Mouse (Mus musculus): ENCODE data around the gene Eipr1.

The Eipr1 gene

DNA sequence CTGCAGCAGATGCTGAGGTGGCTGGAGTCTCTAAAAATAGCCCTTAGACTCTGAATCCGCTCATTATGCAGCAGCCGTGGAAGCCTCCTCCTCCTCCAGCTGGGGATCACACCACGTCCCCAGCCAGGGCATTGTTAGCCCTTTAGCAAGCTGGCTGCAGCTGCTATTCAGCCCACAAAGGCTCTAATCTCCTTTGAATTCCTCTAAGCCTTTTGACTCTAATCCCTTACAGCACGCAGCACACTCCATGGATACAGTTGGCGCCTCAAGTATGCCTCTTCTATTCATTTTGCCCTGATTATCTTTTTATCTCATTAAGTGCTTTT, 65.8 kb downstream of the Eipr1 start:
- in situ Hi-C loops (cut with MboI, MseI): no loop called here

- in situ Hi-C loops (cut with MboI, MseI): no loop called here
Observed at GRCm38 (mm10) chr12:28817891-28818290, 66.3 kb downstream of the Eipr1 start.

DNA sequence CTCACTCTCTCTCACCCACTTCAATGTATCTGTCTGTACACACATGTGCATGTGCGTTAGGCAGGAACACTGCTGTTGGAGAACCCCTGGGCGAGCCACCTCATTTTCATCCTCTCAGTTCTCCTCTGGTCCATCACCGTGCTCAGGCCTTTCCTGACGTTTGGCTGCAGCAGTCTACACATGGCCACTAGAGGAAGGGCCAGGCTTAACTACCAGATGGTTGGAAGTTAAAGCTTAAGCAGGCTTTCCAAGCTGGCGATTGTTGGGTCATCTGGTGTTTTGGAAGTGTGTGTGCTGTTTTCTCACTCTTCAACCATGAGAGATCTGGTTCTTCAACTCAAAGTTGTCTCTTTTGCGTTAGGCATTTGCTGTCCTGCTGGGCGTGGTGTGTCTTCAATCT, 71.9 kb downstream of the Eipr1 start:
- in situ Hi-C loops (cut with MboI, MseI): no loop called here

DNA sequence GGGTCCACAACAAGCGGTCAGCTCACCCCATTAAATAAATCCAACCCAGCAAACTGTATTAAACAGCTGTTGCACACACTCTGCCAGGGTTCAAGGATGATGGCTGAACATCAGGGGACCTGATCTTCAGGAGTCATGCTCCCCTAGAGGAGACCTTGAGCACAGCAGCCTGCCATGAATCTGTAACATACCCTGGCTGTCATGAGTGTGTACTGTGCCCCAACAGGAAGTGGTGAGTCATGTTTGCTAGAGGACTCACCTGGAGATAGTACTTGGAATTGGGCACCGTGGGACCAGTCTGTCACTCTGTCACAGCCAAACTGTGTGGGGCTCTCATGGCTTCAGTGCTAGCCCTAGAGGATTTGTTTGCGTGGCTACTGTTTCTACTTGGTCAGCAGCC, 77.9 kb downstream of the Eipr1 start:
- in situ Hi-C loops (cut with MboI, MseI): no loop called here

DNA sequence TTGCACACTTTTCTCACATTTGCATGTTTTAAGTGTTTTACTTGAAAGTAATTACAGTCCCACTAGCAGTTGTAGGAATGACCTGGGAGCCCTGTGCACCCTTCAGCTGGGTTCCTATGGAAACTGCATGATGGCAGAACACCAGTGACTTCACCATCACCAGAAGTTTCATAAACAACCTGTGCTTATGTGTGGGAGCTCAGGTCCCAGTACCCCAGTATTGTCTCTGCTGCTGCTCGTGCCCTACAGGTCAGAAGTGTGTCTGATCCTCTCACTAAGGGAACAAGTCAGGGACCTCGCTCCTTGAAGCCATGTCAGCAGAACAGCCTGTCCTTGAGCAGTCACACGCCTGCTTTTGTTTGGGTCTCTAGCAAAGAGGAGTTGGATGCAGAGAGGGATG, 78.9 kb downstream of the Eipr1 start:
- in situ Hi-C loops (cut with MboI, MseI): no loop called here

DNA sequence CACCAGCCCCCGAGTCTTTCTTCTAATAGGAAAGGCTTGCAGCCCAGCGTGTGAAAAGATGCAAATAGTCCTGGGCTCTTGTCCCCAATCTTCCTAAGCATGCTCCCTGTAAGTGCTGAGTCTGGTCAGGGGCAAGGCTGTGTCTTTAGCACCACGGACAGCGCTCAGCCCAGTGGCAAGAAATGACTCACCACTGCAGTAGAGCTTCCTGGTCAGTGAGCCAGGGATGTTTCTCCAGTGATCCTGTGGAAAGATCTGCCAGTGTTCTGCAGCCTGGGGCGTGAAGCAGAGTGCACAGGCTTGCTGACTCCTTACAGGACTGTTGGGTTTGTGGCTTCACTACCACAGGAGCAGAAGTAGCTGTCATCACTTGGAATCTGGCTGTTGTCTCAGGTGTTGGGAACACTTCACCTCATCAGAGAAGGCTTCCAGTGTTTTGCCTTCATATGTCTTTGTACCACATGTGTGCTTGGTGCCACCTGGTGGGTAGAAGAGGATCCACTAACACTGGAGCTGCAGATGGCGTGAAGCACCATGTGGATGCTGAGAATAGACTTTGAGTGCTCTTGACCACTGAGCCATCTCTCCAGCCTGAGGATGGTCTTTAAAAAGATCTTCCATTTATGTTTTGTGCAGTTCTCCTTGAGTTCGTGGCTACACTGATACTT, 79.6 kb downstream of the Eipr1 start:
- in situ Hi-C loops (cut with MboI, MseI): no loop called here

DNA sequence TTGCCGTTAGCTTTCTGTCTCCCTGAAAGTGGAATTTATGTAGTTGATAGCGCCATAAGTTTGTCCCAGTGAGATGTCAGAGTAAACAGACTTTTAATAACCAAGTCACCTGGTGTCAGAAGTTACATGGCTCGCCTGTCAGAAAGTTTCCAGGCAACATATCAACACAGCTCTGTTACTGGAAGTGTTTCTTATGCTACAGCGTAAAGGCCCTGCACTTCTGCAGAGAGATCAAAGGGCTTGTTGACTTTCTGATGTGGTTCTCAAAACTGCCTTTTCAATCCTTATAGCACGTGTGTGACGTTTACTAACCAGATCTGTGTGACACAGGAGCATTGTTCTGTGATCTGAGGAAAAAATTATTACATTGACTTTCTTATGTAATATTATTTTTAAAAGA, 82.7 kb downstream of the Eipr1 start:
- in situ Hi-C loops (cut with MboI, MseI): no loop called here

- in situ Hi-C loops (cut with MboI, MseI): no loop called here
Observed at GRCm38 (mm10) chr12:28835683-28836082, 84.1 kb downstream of the Eipr1 start.

DNA sequence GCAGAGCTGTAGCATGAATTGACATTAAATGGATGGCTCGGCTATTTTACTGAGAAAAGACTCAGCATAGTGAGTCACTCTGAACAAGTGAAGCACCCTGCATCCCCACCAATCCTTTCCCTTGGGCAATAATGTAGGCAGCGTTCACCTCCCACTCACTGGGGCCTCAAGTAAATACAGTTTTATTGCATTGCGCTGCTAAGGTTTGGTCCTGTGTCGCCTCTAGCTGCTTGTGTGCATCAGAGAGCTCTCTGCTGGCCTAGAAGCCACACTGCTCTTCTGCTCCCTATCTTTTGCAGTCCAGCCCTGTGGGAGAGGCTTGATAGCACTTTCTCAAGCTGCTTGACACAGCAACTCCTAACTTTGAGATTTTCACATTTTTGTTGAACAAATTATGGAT, 86.7 kb downstream of the Eipr1 start:
- in situ Hi-C loops (cut with MboI, MseI): no loop called here

DNA sequence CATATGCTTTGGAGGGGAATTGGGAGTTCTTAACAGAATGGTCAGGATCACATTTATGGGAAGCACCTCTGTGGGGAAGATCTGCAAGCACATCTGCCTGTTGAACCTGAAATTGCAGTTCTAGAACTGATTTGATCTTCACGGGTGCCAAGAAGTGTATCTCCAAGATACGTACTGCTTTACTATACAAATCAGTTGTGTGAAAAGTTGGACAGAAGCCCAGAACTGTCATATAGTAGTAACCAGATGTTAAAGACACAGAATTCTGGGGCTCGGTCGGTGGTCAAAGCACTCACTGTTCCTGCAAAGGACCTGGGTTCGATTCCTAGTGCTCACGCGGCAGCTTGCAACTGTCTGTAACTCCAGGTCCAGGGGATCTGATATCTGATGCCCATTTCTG, 87.4 kb downstream of the Eipr1 start:
- in situ Hi-C loops (cut with MboI, MseI): no loop called here

DNA sequence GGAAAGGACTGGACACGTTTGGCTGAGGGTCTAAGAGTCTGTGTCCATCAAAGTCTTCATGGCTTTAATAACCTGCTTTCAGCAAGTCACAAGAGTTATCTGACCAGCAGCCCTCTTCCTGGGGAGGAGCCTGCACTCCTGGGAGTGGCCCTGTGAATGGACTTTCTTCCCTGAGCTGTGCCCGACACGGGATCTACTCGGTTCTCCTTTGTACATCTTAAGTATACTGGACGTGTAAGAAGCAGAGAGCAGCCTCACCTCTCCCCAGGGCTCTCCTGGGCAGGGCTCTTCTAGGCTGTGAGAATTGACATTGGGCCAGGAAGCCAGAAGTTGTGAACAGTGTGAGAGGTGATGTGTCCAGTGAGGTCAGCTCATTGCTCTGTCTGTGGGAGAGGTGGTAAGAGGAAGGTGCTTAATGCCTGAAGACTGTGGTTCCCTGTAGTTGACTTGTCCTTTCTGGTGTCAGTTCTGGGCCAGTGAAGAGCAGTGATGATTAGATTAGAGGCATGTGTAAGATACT, 89.6 kb downstream of the Eipr1 start:
- in situ Hi-C loops (cut with MboI, MseI): no loop called here

DNA sequence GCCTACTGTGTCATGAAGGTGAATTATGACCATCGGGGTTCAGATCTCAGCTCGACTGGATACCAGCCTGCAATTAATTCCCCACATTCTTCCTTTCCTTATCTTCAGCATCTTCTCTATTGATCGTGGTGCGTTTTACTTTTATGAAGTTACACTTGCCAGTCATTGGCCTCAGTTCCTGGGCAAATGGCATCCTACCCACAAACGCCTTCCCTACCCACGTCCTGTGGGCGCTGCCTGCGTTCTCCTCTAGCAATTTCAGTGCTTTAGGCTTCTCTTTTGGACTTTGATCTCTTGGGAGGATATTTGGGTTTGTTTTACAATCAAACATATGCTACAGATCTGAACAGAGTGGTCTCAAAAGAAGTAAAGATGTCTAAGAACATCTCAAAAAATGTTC, 94.2 kb downstream of the Eipr1 start:
- in situ Hi-C loops (cut with MboI, MseI): no loop called here

DNA sequence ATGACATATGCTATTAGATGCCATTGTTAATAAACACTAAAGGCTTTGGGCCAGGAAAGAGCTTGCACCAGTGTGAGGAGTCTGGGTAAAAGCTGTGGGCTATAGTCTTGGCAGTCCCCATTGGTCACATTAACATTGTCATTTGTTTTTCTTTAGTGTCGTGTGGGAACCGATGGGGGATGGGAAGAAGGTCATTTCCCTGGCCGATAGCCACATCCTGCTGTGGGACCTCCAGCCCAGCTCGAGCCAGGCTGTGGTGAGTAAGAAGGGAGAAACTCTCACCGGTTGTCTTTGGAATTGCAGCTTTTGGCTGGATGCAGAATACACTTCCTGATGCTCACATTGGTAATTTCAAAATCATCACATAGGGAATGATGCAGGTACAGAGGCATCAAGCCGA, 95.8 kb downstream of the Eipr1 start:
- in situ Hi-C loops (cut with MboI, MseI): no loop called here

DNA sequence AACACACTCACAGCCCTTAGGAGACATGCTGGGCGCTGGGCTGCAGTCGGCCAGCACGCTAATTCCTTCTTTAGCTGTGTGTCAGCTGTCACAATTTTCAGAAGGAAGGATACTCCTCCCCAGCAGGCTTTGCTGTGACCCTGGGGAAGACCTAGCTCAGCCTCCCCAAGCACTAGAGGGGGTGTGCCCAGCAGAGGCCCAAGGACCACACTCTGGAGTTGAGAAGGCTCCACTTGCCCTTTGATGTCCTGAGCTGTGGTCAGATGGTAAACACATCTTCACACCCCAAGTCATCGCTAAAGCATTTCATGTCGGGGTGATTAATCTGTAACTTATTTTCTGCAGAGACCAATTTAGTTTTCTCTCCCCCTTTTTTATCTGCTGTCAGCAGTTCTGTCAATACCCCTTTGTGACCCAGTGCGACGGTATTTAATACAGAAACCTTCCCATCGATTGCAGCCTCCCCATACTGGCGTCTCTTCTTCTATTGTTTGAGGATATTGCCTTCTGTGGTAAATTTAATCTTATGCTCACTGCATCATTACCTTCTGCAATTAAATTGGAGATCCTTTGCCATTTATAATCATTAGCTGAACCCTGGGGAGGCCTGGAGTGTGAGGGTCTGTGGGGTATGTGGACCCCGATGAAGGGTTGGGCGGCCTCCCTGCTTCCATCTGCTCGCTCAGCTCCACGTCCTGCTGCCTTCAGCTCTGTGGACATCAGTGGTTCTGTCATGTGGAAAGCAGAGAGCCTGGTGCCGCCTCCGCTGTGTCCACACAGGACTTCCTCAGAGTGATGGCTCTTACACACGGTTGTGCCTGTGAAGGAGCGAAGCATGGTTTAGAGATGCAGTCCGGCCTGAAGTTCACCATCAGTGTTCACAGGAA, 97.4 kb downstream of the Eipr1 start:
- in situ Hi-C loops (cut with MboI, MseI): no loop called here

DNA sequence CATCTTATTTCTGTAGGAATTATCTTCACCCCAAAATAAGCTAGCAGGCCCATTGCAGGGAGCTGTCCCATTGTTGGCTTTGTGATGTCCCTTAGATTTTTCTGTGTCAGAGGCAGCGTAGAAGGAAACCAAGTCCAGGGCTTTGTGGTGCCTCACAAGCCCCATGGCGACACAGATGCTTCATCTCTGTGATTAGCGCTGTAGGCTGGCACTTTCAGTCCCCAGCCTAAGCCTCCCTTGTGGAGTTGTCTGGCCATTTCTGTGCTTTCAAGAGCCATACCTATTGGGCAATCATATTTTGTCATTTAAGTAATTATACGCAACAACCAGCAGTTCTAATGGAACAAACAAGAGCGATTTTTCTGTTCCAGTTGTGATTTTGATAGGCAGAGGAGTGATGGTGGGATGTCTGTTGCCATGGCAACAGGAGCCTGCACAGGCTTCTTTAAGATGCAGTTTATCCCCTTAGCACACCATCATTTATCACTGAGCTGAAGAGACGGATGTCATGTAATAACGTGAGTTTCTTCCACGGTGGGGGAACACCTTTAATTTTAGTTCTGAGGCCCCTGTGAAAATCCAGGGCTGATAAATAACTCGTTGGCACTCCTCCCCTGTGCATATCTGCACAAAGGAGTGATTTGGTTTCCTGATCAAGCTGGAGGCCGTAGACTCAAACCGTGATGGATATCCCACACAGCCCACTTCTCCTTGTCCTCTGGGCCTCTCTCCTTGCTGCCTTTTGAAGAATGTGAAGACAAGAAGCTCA, 108.1 kb downstream of the Eipr1 start:
- in situ Hi-C loops (cut with MboI, MseI): no loop called here

DNA sequence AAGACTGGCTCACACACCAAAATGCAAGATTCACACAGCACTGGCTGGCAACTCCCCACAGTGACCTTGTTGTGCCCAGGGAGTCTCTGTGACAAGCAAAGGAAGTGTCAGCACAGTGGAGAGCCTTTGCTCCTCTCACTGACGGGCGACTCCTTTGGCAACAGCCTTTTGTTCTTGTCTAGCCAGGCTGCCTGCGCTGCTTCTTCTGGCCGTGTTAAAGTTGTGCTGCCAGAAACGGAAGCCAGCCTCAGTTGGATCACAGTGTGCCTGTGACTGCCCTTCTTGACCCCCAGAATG, 108.6 kb downstream of the Eipr1 start:
- in situ Hi-C loops (cut with MboI, MseI): no loop called here

DNA sequence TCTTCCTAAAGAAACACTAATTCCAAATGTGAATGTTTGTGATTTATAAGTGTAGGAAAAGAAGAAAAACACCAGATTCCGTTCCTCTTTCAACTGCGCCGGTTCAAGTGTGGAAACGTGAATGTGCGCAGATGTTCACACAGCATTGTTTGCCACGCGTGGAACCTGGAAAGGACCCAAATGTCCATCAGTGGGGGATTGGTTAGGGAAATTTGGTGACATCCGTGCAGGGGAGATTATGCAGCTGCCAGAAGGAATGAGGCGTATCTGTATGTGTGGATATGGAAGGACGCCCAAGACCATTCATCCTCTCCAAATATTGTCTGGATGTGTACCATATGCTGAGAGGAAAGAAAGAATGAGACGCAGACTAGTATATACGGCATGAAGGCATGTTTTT, 111.7 kb downstream of the Eipr1 start:
- in situ Hi-C loops (cut with MboI, MseI): no loop called here

- in situ Hi-C loops (cut with MboI, MseI): no loop called here
Observed at GRCm38 (mm10) chr12:28866121-28866520, 114.5 kb downstream of the Eipr1 start.

GRCm38 (mm10) chr12:28868794-28869193, 117.2 kb downstream of the Eipr1 start:
- in situ Hi-C loops (cut with MboI, MseI): no loop called here

- in situ Hi-C loops (cut with MboI, MseI): no loop called here
Observed at GRCm38 (mm10) chr12:28872271-28872670, 120.7 kb downstream of the Eipr1 start.

DNA sequence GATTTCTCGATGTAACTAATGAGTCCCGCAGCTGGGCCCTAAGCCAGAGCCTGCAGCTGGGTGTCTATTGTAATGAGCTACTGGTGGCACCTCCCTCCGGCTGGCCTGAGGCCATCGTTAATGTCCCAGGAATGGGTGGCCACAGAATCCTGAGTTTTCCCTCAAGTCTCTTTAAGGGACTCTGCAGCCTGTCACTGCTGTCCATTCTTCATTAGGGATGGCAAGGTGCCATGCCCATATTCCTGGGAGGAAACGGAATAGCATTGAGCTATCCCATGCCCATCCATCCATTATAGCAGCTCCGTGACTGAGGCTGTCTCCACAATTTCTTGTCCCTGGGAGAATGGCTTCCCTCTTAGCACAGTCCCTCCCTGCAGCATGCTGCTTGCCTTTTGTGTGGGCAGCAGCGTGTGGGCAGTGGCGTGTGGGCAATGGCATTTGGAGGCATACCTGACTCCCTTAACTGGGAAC, 123.2 kb downstream of the Eipr1 start:
- in situ Hi-C loops (cut with MboI, MseI): no loop called here

GRCm38 (mm10) chr12:28875471-28875870, 123.9 kb downstream of the Eipr1 start:
- in situ Hi-C loops (cut with MboI, MseI): no loop called here

GRCm38 (mm10) chr12:28880471-28880870, 128.9 kb downstream of the Eipr1 start:
- in situ Hi-C loops (cut with MboI, MseI): no loop called here

Measured in T-helper 1 cell (primary cell).